Mouse (Mus musculus) liver, postnatal 0 days (tissue): Measurements from ENCODE around the gene D6Wsu163e. TPM values are rescaled to one million over a fixed set of nuclear protein-coding genes. Genes with fewer than 3 reads are reported as not detected.

Experiments
- ATAC-seq: fragments of 200-750 bp; cut with Nextera tagmentation; 2 replicates; pipeline ENCODE4 v1.8.0; 2017; ENCODE audit warnings: mild to moderate bottlenecking, moderate library complexity
- DNase-seq: peaks from one replicate; pipeline ENCODE4 v3.0.0-alpha.2; 2016
- H3K27ac ChIP-seq: fragments of 300-500 bp; sonication (generic); 2 replicates; pipeline ENCODE4 v1.5.1; 2014; ENCODE audit warnings: antibody characterized with exemption, moderate library complexity, mild to moderate bottlenecking, low read depth
- H3K27me3 ChIP-seq: fragments of 300-500 bp; sonication (generic); 2 replicates; pipeline ENCODE4 v1.6.1; 2014; ENCODE audit warnings: low read length, control low read depth, mixed read lengths; ENCODE audit not compliant: insufficient read depth
- H3K36me3 ChIP-seq: fragments of 300-500 bp; sonication (generic); replicated peaks from 2 replicates; pipeline ENCODE4 v1.6.1; 2014; ENCODE audit warnings: mild to moderate bottlenecking, control low read depth, low read length, moderate library complexity, mixed read lengths; ENCODE audit not compliant: insufficient read depth
- H3K4me1 ChIP-seq: fragments of 300-500 bp; sonication (generic); 2 replicates; pipeline ENCODE4 v1.6.1; 2014; ENCODE audit warnings: antibody characterized with exemption, mild to moderate bottlenecking, control low read depth; ENCODE audit not compliant: insufficient read depth
- H3K4me2 ChIP-seq: fragments of 300-500 bp; sonication (generic); 2 replicates; pipeline ENCODE4 v1.6.1; 2014; ENCODE audit warnings: low read depth, mild to moderate bottlenecking, low read length, moderate library complexity, mixed read lengths
- H3K4me3 ChIP-seq: fragments of 300-500 bp; sonication (generic); 2 replicates; pipeline ENCODE4 v1.5.1; 2014; ENCODE audit warnings: low read depth, low read length
- H3K9ac ChIP-seq: fragments of 300-500 bp; sonication (generic); replicated peaks from 2 replicates; pipeline ENCODE4 v1.6.1; 2014; ENCODE audit warnings: mild to moderate bottlenecking, moderate library complexity
- H3K9me3 ChIP-seq: fragments of 300-500 bp; sonication (generic); 2 replicates; pipeline ENCODE4 v1.6.1; 2016; ENCODE audit warnings: mild to moderate bottlenecking, control low read depth, low read length, mixed read lengths
- CTCF ChIP-seq: sonication (generic); IDR thresholded peaks from 2 replicates; pipeline ENCODE4 v1.5.1; 2016; ENCODE audit warnings: antibody characterized with exemption, low read depth
- EP300 ChIP-seq: IDR thresholded peaks from 2 replicates; pipeline ENCODE4 v1.6.1; 2016; ENCODE audit warnings: antibody characterized with exemption, low read depth, mild to moderate bottlenecking
- WGBS: fragments of 180-500 bp; shearing (Covaris S2); extraction: QIAGEN DNeasy Blood & Tissue Kit; methylation state at CpG from one replicate; pipeline ENCODE4 v1.1.7; 2014; ENCODE audit not compliant: insufficient replicate concordance; 5-methylcytosine and 5-hydroxymethylcytosine counted together
- polyA plus RNA-seq: library from polyadenylated mRNA; unstranded; fragments of >200 nt; fragmentation: Nextera tagmentation; extraction: Ambion mirVana; gene quantifications from 2 replicates; pipeline ENCODE4 v1.2.1, GENCODE M21; 2015

Gene D6Wsu163e
- polyA plus RNA-seq, 1 experiment from 2014 or later, result 10.2 TPM

DNA sequence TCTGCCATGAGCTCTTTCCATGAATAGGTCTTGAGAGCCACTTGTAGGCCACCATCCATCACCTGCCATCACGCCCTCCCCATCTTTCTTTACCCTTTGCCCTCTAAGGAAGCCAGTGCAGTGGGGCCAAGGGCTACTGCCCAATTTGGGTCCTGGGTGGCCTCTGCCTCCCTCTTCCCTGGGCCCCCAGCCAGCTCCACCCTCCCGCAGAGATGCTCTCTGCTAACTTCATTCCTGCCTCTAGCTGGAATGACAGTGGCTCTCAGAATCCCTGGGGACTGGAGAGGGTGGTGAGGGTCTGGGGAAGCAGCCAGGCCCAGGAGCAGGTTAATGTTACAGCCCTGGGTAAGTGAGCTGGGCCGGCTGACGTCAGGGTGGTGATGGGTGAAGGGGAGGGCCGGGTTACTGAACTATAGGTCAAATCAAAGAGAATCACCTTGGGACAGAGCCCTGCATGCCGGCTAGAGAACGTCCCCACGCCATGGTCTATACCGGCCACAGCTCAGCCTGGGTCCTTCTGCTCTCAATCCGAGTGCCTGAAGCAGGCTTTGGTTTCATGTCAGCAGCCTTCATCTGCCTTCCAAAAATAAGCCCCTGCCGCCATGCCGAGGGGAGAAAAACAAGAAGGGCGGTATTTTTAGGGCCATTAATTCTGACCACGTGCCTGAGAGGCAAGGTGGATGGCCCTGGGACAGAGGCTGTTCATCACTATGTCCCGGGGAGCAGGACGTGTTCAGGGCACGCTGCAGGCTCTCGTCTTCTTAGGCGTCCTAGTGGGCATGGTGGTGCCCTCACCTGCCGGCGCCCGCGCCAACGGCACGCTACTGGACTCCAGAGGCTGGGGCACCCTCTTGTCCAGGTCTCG lies 75.4 kb downstream of the D6Wsu163e start, which contains the start of gene Fgf6:
Gene Fgf6, plus strand, starts transcription at position 681 of the 865 bp plus-strand sequence.
- no peak within 1 kb of the TSS for H3K27ac ChIP-seq
- H3K4me1 ChIP-seq, result no peaks in the 10 kb centered on the region
- 74% methylated on average over 26 of the region's 26 CpGs for WGBS
- no peaks in the 10 kb centered on the region for H3K9me3 ChIP-seq
- no peak for DNase-seq
- H3K4me2 ChIP-seq, result no peak within 1 kb of the TSS
- H3K36me3 ChIP-seq, result no peaks in the 10 kb centered on the region
- no peak for ATAC-seq
- H3K27me3 ChIP-seq, result peaks cover 7% of the 10 kb centered on the region; the same call in 1 of the 2 replicates
- no peak for TF ChIP-seq EP300
- no peak for TF ChIP-seq CTCF
- H3K9ac ChIP-seq, result no peak within 1 kb of the TSS
- no peak within 1 kb of the TSS for H3K4me3 ChIP-seq

GRCm38 (mm10) chr6:127019254-127019653 lies 79.5 kb downstream of the D6Wsu163e start:
- no peak for TF ChIP-seq EP300
- TF ChIP-seq CTCF, result no peak
- ATAC-seq (no peak), DNase-seq (no peak)
- no peak overlapping the region for H3K4me2 ChIP-seq
- H3K9ac ChIP-seq, result no peak overlapping the region
- H3K4me1 ChIP-seq, result no peaks in the 10 kb centered on the region
- no peak overlapping the region for H3K27ac ChIP-seq
- WGBS, result 8% methylated on average over 6 of the region's 6 CpGs
- H3K4me3 ChIP-seq, result no peak overlapping the region
- H3K9me3 ChIP-seq, result no peaks in the 10 kb centered on the region
- H3K36me3 ChIP-seq, result no peaks in the 10 kb centered on the region
- H3K27me3 ChIP-seq, result peaks cover 13% of the 10 kb centered on the region; the same call in 1 of the 2 replicates

GRCm38 (mm10) chr6:127020431-127020830 lies 80.7 kb downstream of the D6Wsu163e start:
- Histone ChIP-seq H3K27ac (no peak overlapping the region), H3K27me3 (peaks cover 13% of the 10 kb centered on the region; the same call in 1 of the 2 replicates), H3K4me3 (no peak overlapping the region), H3K36me3 (no peaks in the 10 kb centered on the region), H3K4me1 (no peaks in the 10 kb centered on the region), H3K9me3 (no peaks in the 10 kb centered on the region), H3K9ac (no peak overlapping the region), H3K4me2 (no peak overlapping the region)
- TF ChIP-seq CTCF (no peak), EP300 (no peak)
- DNase-seq (no peak), ATAC-seq (no peak)
- WGBS, result 38% methylated on average over 13 of the region's 13 CpGs

- no peak overlapping the region for H3K27ac ChIP-seq
- H3K4me1 ChIP-seq, result no peaks in the 10 kb centered on the region
- TF ChIP-seq EP300 (no peak), CTCF (no peak)
- no peaks in the 10 kb centered on the region for H3K9me3 ChIP-seq
- H3K36me3 ChIP-seq, result no peaks in the 10 kb centered on the region
- H3K4me3 ChIP-seq, result no peak overlapping the region
- H3K9ac ChIP-seq, result no peak overlapping the region
- no peak overlapping the region for H3K4me2 ChIP-seq
- peaks cover 6% of the 10 kb centered on the region; the same call in 1 of the 2 replicates for H3K27me3 ChIP-seq
- ATAC-seq, result no peak
- no peak for DNase-seq
- WGBS, result 66% methylated on average over 7 of the region's 7 CpGs
Observed at GRCm38 (mm10) chr6:127024836-127025235, 85.1 kb downstream of the D6Wsu163e start.

Other genes starting within 250 kb of the D6Wsu163e start
- 0.05 TPM in 1 of 2 replicates, not detected in the other for gene Kcna6, start 199.3 kb upstream of the D6Wsu163e start, polyA plus RNA-seq
- gene Ndufa9, start 90.8 kb upstream of the D6Wsu163e start, polyA plus RNA-seq, result 166 and 175 TPM in 2 replicates
- not detected in 2 replicates for gene Akap3, start 86.9 kb upstream of the D6Wsu163e start, polyA plus RNA-seq
- 0.09 TPM in 1 of 2 replicates, not detected in the other for gene Dyrk4, start 18.1 kb upstream of the D6Wsu163e start, polyA plus RNA-seq
- gene Rad51ap1, start 375 bp upstream of the D6Wsu163e start, polyA plus RNA-seq, result 22.9 and 23.7 TPM in 2 replicates
- not detected in 2 replicates for gene Fgf6, start 75.6 kb downstream of the D6Wsu163e start, polyA plus RNA-seq
- gene Fgf23, start 132.9 kb downstream of the D6Wsu163e start, polyA plus RNA-seq, result not detected in 2 replicates
- 0.88 and 1.2 TPM in 2 replicates for gene Tigar, start 169.6 kb downstream of the D6Wsu163e start, polyA plus RNA-seq
- 35.7 and 38.4 TPM in 2 replicates for gene Ccnd2, start 212.2 kb downstream of the D6Wsu163e start, polyA plus RNA-seq